Mouse (Mus musculus) kidney, postnatal 4 days (tissue): ENCODE results near the gene Gipr.
A peak's percentile ranks its signal among the peaks of the same experiment; 100 is the strongest.

Experiments used
- DNase-seq, 2 experiments: peaks; one replicate each; pipeline ENCODE4 v3.0.0; 2021; ENCODE audit warnings: mixed read lengths in 2 of 2

Gipr gene

DNA sequence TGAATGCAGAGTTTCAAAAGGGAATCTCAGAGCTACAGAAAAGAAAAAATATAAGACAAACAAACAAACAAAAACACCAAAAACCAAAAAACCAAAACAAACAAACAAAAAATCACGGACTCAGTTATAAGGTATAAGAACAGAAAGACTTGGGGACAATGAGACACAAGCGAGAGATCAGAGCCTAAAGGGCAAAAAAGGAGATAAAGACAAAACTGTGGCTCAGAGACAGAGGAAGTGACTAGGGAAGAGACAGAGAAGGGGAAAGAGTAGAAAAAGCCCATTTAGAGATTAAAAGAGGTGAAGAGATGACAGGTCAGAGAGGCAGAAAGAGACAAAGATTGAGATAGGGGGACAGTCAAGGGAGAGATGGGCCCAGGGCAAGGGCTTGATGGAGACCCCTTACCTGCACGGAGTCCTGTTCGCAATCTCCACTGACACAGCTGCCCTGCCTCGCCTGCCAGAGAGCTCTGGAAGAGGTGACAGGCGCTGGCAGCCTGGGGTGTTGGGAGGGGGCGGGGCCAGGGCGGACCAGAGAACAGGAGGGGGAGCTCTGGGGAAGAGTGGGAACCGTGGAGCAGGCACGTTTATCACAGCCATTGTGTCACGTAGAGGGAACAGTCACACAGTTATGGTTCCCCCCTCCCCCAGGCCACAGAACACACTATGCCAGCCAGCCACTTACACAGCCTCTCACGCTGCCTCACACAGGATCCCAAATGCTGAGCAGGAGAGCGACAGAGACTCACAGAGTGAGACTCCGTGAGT lies at the start of gene Gipr:
Gene Gipr, minus strand, starts transcription at position 472 of the 768 bp plus-strand sequence.
- peak in 1 of 2 experiments; percentile 44 for DNase-seq

DNA sequence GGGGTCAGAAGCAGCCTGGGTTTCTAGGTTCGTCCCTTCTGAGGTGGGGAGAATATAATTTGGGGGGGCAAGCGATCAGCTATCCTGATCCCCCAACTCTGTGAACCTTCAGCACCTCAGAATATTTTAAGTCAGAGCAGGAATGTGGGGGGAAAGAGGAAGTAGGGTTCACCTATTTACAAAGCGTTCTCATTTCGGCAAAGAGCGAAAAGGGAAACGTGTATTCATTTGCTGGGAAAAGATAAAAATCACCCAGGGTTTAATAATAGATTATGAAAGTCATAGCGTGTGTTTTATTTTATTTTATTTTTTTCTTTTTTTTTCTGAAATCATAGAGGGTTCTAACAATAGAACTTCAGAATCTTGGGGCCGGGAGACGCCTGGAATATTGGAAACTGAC lies 49.0 kb upstream of the Gipr start:
- no peak for DNase-seq

DNA sequence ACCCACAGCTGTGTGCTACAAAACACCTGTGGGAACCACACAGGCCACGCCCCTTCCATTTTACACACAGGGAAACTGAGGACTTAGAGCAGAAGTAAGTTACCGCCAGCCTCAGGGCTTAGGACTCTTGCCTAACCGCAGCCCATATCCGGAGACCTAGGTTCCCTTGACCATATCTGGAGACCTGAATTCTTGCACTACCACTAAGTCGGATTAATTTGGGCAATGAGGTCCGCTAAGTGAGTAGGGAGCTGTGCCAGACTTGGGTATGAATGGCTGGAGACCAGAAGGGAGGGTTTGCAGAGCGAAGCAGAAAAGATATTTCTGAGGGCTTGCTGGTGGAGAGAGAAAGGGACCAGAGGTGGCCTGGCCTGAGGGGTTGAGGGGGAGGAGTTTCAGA lies 48.4 kb upstream of the Gipr start:
- no peak for DNase-seq

DNA sequence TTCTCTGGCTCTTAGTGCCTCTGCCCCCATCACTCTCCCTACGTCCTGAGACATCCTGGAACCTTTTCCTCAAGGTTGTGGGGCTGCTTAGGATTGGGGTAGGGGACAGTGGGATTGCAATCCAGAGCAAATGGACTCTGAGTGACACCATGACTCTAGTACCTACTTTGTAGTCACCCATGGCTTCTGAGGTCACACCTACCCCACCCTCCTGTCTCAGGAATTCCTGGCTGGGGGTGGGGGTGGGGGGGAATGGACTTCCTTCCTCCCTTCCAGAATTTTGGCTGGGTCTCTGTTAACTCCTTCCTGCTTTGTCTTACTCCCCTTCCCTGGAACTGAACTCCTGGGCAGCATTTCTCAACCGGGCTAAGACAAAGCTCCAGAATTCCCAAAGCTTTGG lies 47.5 kb upstream of the Gipr start:
- DNase-seq: no peak

DNA sequence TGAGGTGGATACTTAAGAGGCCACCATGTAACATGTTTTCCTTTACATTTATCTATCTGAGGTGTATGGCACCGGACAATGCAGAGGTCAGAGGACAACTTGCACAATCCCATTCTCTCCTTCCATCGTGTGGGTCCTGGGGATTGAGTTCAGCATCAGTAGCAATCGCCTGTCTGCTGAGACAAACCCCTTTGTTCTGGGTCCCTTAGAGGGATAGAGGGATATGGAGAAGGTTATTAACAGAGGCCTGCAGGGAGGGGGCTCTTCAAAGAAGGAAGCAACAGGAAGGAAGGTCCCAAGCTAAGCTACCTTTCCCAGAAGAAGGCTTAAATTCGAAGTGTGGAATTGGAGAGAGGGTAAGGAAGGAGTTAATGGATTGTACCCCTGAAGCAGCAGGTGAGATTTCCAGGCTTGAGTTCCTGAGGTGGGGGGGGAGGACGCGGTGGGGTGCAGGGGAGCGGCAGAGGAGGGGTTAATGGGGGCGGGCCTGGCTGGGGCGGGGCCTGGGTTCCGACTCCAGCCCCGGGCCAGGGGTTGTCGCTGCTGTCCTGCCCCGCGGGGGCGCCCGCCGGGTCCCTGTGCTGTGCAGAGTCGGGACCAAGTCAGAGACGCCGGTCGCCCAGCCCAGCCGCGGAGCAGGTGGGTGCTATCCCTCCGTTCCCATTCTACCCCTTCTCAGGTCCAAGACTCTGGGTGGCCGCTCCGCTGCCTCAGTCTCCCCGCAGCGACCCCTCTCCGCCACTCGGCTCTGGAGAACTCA lies 46.2 kb upstream of the Gipr start, which contains the start of gene Gpr4:
Gene Gpr4, plus strand, starts transcription at position 543 of the 760 bp plus-strand sequence.
- peak; percentile 72 to 83 for DNase-seq

DNA sequence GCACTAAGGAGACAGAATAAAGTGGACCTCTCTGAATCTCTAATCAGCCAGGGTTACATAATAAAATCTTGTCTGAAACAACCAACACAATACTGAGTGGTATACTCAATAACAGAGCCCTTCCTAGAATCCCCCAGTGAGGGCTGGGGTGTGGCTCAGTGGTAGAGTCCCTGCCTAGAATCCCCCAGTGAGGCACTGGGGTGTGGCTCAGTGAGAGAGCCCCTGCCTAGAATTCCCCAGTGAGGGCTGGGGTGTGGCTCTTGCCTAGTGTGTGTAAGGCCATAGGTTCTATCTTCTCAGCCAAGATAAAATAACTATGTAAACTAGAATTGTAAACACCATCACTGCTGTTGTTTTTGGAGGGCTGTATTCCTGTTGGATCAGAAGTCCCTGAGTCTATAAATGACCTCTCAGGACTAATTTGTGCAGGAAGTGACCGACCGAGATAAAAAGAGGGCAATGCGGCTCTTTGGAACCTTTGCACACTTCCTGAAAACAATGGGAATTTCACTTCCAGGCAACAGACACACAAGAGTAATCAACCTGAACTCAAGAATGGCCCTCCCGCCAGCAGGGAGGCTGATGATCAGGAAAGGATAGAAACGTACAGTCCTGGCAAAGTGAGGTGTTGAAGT lies 45.2 kb upstream of the Gipr start:
- DNase-seq: no peak

DNA sequence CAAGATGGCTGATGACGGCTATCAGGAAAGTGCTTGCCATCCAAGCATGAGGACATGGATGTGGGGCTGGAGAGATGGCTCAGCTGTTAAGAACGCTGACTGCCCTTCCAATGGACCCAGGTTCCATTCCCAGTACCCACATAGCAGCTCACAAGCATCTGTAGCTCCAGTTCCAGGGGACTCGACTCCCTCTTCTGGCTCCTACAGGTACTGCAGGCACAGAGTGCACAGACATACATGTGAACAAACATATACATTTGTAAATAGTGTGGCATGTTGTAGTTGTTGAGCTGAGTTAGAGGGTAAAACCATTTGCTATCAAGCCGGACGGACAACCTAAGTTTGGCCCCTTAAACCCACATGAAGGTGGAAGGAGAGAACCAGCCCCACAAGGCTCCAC lies 44.1 kb upstream of the Gipr start:
- DNase-seq: no peak

DNA sequence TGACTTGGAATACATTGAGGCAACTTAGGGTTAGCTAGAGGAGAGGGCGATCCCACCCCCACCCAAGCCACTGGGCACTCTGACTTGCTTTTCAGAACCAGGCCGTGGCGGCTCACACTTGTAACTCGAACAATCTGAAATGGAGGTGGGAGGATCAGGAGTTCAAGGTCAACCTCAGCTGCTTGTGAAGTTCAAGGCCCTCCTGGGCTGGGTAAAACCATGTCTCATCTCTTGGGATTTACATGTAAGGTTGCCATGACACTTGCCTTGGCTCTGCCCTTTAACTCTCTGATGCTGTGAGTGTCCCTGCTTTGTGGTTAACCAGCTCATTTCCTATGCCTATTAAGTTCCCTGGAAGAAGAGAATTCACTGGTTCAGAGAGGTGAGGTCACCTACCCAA lies 43.6 kb upstream of the Gipr start:
- DNase-seq: no peak

DNA sequence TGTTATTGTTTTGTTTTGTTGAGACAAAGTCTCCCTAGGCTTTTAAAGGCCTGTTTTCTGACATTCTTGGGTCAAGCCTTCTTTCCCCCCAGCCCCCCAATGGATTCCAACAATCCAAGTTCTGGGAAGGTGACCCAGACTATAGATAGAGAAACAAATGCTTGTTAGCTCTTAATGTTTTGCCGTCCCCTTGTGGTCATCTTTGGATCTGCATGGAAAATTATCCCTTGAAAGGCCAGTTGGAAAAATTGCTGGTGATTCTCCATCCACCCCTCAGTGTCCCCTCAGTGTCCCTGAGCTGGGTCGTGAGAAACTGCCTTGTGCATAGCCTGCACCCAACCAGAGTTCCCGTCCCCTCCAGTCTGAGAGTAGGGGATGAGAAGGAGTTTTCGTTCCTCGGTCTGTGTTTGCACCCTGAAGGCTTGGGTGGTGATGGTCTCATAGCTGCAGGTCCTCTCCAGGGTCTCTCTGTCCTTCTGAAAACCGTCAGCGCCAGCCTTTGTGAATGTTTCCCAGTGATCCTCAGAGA lies 43.1 kb upstream of the Gipr start:
- peak; percentile 58 to 69 for DNase-seq

DNA sequence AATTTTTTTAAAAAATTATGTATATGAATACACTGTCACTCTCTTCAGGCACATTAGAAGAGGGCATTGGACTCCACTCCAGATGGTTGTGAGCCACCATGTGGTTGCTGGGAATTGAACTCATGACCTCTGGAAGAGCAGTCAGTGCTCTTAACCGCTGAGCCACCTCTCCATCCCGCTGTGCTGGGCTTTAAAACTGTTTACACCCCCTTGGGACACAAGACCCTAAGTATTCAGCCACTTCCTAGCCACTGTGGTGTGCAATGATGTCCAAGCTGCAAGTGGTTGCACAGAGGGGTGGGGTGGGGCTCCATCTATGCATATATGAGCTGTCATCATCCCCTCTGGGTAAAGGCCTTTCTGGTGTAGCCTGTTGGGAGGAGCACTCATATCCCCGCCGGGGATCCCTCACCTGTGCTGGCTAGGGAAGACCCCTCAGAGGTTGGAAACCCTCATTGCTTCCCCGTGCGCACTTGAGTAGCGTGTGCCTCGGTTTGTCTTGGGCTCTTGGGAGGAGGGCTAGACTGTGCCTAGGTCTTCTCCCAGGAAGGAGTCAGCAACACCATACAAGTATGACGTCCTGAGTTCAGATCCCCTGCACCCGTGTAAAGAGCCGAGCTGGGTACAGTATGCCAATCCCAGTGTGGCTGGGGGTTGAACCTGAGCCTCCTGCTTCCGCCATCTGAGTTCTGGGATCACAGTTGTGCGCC lies 42.4 kb upstream of the Gipr start:
- DNase-seq: no peak

DNA sequence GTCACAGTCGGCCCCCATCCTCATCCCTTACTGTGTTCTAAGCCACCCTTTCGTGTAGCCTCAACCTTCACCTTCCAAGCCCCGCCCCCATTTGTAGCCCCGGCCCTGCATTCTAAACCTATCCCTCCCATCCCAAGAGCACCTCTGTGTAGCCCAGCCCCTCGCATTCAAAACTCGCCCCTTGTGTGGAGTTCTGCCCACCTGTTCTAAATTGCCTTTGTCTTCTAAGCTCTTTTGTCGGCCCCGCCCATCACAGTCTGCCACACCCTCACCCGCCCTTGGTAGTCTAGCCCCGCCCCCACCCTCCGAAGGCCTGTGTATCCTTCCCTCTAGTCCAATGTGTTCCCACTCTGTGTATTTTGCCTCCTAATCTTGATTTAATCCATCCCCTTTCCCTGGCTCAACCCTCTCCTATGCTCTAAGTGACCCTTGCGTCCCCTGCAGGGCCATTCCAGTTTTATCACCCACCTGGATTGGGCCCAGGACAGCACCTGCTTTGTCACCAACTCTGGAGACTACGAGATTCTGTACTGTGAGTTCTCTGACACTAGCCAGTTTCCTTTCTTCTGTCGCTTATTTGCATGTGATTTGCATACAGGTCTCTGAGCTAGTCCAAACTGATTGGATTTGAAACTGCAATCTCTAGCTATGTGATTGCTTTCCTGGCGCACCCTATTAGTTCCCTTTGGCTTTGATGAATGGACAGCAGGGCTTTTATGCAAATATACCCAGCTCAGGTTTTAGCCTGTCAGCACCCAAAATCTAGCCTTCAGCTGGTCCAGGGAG lies 36.3 kb upstream of the Gipr start:
- DNase-seq: no peak

DNA sequence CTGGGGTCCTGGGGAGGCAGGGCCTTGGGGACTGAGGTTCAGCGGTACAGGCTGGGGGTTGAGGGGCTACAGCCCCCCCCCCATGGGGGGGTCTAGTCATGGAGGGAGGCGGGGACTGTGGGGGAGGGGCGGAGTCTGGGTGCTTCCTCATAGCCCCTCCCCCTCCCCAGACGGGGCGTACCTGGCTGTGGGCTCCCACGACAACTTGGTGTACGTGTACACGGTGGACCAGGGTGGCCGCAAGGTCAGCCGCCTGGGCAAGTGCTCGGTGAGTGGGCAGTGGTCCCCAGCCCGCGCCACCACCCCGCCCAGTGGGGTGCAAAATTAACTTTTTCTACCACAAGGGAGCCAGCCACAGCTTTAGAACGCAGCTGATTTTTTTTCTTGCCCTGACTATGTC lies 35.7 kb upstream of the Gipr start:
- no peak for DNase-seq

DNA sequence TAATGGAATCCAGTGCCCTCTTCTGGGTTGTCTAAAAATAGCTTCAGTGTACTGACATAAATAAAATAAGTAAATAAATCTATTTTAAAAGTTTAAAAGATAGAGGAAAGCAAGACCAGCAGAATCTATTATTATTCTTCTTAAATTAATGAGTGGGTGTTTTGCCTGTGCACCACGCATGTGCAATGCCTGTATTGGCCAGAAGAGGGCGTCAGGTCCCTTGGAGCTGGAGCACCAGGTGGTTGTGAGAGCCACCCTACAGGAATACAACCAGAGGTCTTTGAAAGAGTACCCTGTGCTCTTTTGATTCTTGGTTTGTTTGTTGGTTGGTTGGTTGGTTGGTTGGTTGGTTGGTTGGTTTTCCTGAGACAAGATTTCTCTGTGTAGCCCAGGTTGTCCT lies 32.1 kb upstream of the Gipr start:
- peak; percentile 63 to 65 for DNase-seq

DNA sequence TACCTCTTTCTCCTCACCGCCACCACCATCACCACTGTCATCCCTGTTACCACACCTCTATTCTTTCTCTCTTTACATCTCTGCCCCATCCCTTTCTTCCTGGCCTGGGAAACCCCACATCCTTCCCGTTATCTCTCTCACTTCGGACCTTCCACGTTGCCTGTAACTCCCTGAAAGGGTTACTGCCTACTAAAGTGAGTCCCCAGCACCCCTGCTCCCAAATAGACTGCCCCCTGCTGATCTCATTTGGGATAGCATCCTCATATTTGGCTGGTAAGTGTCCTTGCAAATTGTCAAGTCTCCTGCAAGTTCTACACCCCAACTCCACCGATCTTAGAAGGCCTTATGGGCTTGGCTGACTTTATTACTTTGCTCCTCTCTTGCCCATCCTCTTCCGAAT lies 30.7 kb upstream of the Gipr start:
- peak; percentile 46 to 55 for DNase-seq

DNA sequence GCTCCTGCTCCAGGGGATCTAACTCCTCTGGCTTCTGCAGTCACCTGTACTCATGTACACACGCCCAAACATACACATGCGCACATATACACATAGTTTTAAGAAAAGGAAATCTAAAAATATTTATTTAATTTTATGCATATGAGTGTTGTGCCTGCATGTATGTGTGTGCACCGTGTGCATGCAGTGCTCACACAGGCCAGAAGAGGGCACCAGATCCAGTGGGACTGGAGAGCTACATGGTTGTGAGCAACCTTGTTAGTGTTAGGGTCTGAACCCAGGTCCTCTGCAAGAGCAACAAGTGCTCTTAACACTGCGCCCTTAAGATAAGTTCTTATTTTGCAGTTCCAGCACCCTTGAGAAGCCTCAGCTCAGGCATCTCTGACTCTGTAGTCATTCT lies 28.7 kb upstream of the Gipr start:
- peak in 1 of 2 experiments; percentile 29 for DNase-seq

DNA sequence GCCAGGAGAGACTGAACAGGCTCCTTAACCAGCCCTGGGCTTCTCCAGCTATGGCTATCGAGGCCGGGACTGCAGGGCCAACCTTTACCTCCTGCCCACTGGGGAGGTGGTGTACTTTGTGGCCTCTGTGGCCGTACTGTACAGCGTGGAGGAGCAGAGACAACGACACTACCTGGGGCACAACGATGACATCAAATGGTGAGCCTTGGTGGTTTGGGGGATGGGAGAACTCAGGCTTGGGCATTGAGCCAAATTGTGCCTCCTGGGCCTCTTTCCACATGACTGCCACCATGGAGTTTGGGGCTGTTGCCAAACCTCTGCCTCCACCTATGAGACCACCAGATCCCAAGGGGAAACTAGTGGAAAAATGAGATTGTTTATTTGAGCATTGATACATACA lies 18.8 kb upstream of the Gipr start:
- DNase-seq: peak; percentile 64 to 70

DNA sequence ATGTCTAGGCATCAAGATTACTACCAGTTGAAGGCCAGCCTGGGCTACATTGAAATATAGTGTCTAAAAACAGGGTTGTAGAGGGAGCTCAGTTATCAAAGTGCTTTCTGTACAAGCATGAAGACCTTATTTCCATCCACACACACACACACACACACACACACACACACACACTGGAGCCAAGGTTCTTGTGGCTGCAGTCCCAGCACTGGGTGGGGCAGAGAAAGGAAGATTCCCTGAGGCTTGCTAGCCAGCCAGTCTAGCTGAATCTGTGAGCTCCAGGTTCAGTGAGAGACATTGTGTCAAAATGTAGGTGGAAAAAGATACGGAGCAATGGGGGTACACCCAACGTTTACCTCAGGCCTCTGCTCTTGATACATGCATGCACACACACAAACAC lies 18.3 kb upstream of the Gipr start:
- DNase-seq: no peak

DNA sequence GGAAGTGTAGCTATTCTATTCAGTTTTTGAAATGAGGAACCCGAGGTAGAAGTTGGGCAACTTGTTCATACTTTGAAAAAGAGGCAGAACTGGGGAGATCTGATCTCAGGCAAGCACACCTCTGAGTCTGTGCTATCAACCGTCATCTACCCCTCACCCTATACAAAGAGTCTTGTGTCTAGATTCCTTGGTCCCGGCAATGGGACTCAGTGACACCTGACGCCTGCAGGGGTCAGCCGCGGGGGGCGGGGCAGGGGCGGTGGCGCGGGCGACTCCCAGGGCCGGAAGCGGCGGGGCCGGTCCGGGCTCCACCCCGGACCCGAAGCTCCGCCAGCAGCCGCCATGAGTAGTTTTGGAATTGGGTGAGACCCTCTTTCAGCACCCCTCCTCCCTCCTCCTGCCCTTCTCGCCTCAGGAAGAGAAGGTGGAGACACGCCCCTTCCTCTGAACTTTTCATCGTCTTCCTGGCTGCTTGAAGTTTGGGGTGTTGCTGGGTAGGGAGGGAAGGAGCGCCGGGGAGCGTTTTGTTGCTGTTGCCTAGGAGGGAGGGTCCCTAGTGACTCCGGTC lies 15.0 kb upstream of the Gipr start:
- peak; percentile 74 to 85 for DNase-seq

DNA sequence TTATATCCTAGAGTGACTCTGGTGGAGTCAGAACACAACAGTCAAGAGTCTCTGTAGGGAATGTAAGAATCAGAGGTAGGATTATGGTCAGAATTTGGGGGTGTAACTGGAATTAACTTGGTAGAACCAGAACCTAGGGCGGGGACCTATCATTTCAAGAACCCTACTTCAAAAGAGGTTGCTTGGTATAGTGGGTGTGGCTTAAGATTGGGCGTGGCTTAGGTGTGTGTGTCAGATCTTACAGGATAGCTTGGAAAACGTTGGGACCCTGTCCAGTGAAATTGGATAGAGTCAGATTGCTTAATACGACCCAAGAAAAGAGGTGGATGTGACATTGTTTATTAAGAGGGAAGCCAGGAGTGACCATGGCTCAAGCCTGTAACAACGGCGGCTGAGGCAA lies 14.0 kb upstream of the Gipr start:
- no peak for DNase-seq

DNA sequence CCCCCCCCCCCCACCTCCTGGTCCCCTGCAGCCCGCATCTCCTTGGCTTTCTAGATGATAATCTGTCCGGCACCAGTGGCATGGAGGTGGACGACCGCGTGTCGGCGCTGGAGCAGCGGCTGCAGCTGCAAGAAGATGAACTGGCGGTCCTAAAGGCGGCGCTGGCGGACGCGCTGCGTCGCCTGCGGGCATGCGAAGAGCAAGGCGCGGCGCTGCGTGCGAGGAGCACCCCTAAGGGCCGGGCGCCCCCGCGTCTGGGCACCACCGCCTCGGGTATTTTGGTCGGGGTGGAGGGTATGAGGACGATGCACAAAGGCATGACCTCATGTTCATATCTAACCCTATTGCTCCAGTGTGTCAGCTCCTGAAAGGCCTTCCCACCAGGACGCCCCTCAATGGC lies 13.2 kb upstream of the Gipr start:
- peak; percentile 79 to 87 for DNase-seq

DNA sequence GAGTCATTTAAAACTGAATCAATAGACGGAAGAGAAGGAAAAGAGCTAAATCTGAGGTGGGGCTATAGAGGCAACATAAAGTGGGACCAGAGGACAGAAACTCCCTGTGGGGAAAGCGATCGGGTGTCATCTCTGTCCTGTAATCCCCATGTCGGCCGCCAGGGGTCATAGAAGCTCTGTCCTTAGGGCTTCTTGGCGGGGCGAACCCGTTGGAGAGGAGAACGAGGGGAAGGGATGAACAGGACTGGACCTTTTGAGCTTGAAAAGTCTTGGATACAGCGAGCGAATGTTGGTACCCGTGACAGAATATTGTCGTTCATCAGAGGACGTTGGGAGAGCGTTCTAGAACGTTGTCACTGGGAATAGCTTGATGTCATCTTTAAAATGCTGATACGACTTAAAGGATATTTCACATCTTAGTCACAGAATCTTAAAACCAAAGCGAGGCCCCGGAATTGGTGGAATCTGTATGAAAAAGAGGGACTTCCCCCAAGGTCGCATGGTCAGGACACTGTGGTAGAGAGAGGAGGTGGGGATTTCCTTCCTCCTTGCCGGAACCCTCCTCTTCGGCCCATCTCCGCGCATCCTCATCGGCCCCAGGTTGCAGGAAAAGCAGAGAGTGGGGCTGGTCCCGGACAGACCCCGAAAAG lies 12.6 kb upstream of the Gipr start:
- DNase-seq: peak; percentile 86 to 88
